Mouse (Mus musculus) limb, embryonic 14.5 days (tissue): ENCODE measurements at regions not wholly inside any gene's neighbourhood (a gene's known extent, or its start where the extent isn't known, plus 50 kb on each side); places are given as distances from the start of the nearest gene placed in this dataset.

Experiments
- ATAC-seq: fragments of 200-750 bp; cut with Nextera tagmentation; 2 replicates; pipeline ENCODE4 v1.8.0; 2017; ENCODE audit warnings: low read depth, moderate number of reproducible peaks, moderate TSS enrichment; ENCODE audit not compliant: low FRiP score
- DNase-seq: peaks from one replicate; pipeline ENCODE4 v3.0.0-alpha.2; 2015; ENCODE audit warnings: low spot score
- H3K27ac ChIP-seq: fragments of 300-500 bp; sonication (generic); replicated peaks from 2 replicates; pipeline ENCODE4 v1.5.1; 2014; ENCODE audit warnings: low read depth, mild to moderate bottlenecking, low read length, moderate library complexity, mixed read lengths
- H3K27me3 ChIP-seq: fragments of 300-500 bp; sonication (generic); 2 replicates; pipeline ENCODE4 v1.6.1; 2014; ENCODE audit warnings: low read length, mixed read lengths; ENCODE audit not compliant: control insufficient read depth, insufficient read depth
- H3K36me3 ChIP-seq: fragments of 300-500 bp; sonication (generic); 2 replicates; pipeline ENCODE4 v1.6.1; 2014; ENCODE audit warnings: mild to moderate bottlenecking, low read length, moderate library complexity, mixed read lengths; ENCODE audit not compliant: control insufficient read depth, insufficient read depth
- H3K4me1 ChIP-seq: fragments of 300-500 bp; sonication (generic); 2 replicates; pipeline ENCODE4 v1.6.1; 2014; ENCODE audit warnings: antibody characterized with exemption, low read length, mixed read lengths; ENCODE audit not compliant: control insufficient read depth, insufficient read depth
- H3K4me2 ChIP-seq: fragments of 300-500 bp; sonication (generic); replicated peaks from 2 replicates; pipeline ENCODE4 v1.6.1; 2014; ENCODE audit warnings: low read depth, mild to moderate bottlenecking, low read length, moderate library complexity; ENCODE audit not compliant: severe bottlenecking
- H3K4me3 ChIP-seq: fragments of 300-500 bp; sonication (generic); replicated peaks from 2 replicates; pipeline ENCODE4 v1.5.1; 2014; ENCODE audit warnings: low read length
- H3K9ac ChIP-seq: fragments of 300-500 bp; sonication (generic); 2 replicates; pipeline ENCODE4 v1.6.1; 2014; ENCODE audit warnings: mild to moderate bottlenecking, low read depth, low read length, moderate library complexity; ENCODE audit not compliant: severe bottlenecking
- H3K9me3 ChIP-seq: fragments of 300-500 bp; sonication (generic); 2 replicates; pipeline ENCODE4 v1.6.1; 2016; ENCODE audit warnings: low read length; ENCODE audit not compliant: control insufficient read depth
- POLR2A ChIP-seq: fragments of 200-500 bp; IDR thresholded peaks from 2 replicates; pipeline ENCODE4 v1.8.0; 2012; ENCODE audit warnings: inconsistent platforms, mild to moderate bottlenecking, moderate library complexity, borderline replicate concordance; ENCODE audit not compliant: insufficient read depth, insufficient read length; ENCODE audit errors: extremely low read depth
- WGBS: fragments of 180-500 bp; shearing (Covaris S2); extraction: QIAGEN DNeasy Blood & Tissue Kit; methylation state at CpG from one replicate; pipeline ENCODE4 v1.1.7; 2014; 5-methylcytosine and 5-hydroxymethylcytosine counted together

DNA sequence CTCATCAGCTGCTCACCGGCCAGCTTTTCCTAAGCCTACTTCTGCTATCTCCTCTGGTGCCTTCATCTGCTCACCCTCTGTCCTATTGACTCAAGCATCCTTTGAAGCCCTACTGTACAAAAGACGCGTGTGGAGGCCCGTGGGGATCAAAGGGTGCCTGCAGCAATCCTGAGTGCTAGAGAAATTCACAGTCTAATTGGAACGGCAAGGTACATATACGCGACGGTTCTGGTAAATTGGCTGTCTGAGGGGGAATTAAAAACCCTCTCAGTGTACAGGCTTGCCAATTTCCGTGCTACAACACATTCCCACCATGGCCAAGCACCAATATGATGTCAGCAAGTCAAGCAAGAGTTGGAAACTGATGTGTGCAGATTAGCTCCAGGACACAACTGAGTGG is 71.5 kb upstream of the Rgma start:
- Histone ChIP-seq H3K27me3 (peaks cover 8% of the 10 kb centered on the region; the same call in 1 of the 2 replicates), H3K4me1 (peaks cover 15% of the 10 kb centered on the region), H3K27ac (no peak overlapping the region), H3K9me3 (no peaks in the 10 kb centered on the region), H3K4me3 (no peak overlapping the region), H3K9ac (no peak overlapping the region), H3K36me3 (no peaks in the 10 kb centered on the region), H3K4me2 (no peak overlapping the region)
- ATAC-seq (no peak), DNase-seq (no peak)
- 28% methylated on average over 9 of the region's 9 CpGs for WGBS
- TF ChIP-seq POLR2A, result no peak

DNA sequence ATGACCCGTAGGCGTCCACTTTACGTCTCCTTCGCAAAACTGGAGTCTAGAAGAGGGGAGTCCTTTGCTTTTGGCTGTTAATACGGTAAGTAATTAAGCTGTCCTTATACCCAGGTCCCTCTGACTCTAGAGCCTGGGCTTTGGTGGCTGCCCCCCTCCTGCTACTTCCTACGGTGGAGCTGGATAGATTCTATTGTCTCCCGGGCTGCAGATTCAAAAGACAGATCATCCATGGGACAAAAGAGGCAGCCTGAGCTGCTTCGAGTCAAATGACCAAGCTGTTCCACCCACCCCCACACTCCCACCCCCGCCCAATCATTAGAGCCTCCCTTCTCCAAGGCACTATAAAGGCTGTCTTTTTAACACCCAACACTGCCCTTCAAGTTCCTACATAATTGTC is 70.5 kb upstream of the Rgma start:
- ATAC-seq (no peak), DNase-seq (no peak)
- H3K4me2 ChIP-seq, result no peak overlapping the region
- TF ChIP-seq POLR2A, result no peak
- peaks cover 15% of the 10 kb centered on the region for H3K4me1 ChIP-seq
- no peak overlapping the region for H3K27ac ChIP-seq
- H3K9me3 ChIP-seq, result no peaks in the 10 kb centered on the region
- 17% methylated on average over 9 of the region's 9 CpGs for WGBS
- H3K4me3 ChIP-seq, result no peak overlapping the region
- no peak overlapping the region for H3K9ac ChIP-seq
- H3K27me3 ChIP-seq, result peaks cover 8% of the 10 kb centered on the region; the same call in 1 of the 2 replicates
- no peaks in the 10 kb centered on the region for H3K36me3 ChIP-seq

DNA sequence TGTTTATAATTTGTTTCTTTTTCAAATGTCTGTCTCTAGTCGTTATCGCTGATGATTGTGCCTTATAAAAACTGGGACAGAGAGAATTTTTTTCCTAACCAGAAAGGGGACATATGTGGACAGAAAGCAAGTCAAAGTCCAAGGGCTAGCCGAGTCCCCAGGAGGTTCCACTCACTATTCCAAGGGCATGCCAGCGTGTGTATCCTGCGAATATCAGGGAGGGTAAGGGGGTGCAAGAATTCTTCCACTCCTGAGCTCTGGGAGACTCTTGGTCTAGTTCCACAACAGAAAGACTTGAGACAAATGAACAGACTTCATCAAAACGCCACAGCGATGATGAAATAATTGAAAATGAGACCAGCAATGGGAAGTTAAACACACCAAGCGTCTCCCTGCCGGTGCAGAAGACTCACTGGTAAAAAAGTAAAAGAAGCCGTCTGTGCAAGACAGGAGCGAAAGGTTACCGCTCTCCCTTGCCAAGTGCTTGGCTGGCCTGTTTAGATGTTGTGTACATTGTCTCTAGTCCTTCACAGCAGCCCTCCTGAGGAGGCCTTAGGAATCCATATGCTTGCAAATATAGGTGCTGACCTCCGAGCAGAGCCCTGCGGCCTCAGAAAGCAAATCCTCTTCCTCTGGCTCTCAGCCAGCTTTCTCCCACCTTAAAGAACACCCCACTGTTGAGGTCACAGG is 69.9 kb upstream of the Rgma start:
- no peak for TF ChIP-seq POLR2A
- DNase-seq, result no peak
- WGBS, result 27% methylated on average over 14 of the region's 14 CpGs

DNA sequence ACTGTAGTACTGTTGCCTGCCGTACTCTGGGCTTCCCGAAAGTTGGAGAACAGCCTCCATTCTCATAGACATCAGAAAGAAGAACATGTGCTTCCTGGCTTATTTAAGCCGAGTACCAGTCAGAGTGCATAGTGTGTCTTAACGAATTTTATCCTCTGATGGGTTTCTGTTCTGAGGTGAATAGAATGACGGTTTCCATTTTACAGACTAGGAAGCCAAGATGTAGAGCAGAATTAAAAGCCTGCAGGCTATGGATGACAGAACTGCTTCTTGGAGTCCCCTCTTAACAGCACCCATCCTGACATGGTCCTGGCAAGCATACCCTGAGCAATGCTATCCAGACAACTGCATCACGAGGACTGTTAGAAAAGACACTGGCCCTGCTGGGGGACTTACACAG is 69.0 kb upstream of the Rgma start:
- ATAC-seq (no peak), DNase-seq (no peak)
- TF ChIP-seq POLR2A, result no peak
- Histone ChIP-seq H3K36me3 (no peaks in the 10 kb centered on the region), H3K4me1 (peaks cover 15% of the 10 kb centered on the region), H3K4me3 (no peak overlapping the region), H3K9me3 (no peaks in the 10 kb centered on the region), H3K4me2 (no peak overlapping the region), H3K9ac (no peak overlapping the region), H3K27ac (no peak overlapping the region), H3K27me3 (peaks cover 8% of the 10 kb centered on the region; the same call in 1 of the 2 replicates)
- 61% methylated on average over 6 of the region's 6 CpGs for WGBS

More for the DNA sequence above, 69.9 kb upstream of the Rgma start:
- Histone ChIP-seq H3K4me2 (no peak overlapping the region), H3K9ac (no peak overlapping the region), H3K4me1 (peaks cover 15% of the 10 kb centered on the region), H3K27me3 (peaks cover 8% of the 10 kb centered on the region; the same call in 1 of the 2 replicates), H3K4me3 (no peak overlapping the region), H3K36me3 (no peaks in the 10 kb centered on the region), H3K9me3 (no peaks in the 10 kb centered on the region), H3K27ac (no peak overlapping the region)
- ATAC-seq, result no peak

DNA sequence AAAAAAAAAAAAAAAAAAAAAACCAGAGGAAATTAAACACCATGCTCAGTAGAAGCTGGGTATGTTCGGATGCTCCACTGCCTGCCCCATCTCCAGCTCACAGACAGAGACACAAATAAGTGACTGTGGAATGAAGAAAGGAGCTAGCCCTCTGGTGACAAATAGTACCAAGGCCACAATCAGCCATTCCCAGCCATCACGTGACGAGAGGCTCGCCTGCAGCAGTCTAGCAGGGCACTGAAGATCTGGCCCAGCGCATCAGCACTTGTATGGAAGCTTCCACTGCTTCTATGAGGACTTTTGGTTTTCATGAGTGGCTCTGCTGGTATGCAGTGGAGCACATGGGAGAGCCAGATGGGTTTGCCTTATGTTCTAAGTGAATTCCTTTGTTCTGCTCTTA is 68.6 kb upstream of the Rgma start:
- H3K36me3 ChIP-seq, result no peaks in the 10 kb centered on the region
- no peak for TF ChIP-seq POLR2A
- no peak overlapping the region for H3K27ac ChIP-seq
- H3K27me3 ChIP-seq, result peaks cover 8% of the 10 kb centered on the region; the same call in 1 of the 2 replicates
- peaks cover 15% of the 10 kb centered on the region for H3K4me1 ChIP-seq
- no peak overlapping the region for H3K4me3 ChIP-seq
- DNase-seq (no peak), ATAC-seq (no peak)
- 80% methylated on average over 5 of the region's 5 CpGs for WGBS
- no peaks in the 10 kb centered on the region for H3K9me3 ChIP-seq
- H3K4me2 ChIP-seq, result no peak overlapping the region
- no peak overlapping the region for H3K9ac ChIP-seq
